Mouse (Mus musculus) stomach, embryonic 15.5 days (tissue): ENCODE data around the gene Cyp2u1. TPM values are rescaled to one million over a fixed set of nuclear protein-coding genes. Genes with fewer than 3 reads are reported as not detected.
A peak's percentile ranks its signal among the peaks of the same experiment; 100 is the strongest.
"Not testable (repeated sequence)": the region's sequence is repeated elsewhere in the genome, so short reads cannot be mapped to it uniquely, and the experiment has no call there.

Source experiments
- ATAC-seq: fragments of 200-750 bp; cut with Nextera tagmentation; 2 replicates; pipeline ENCODE4 v1.8.0; 2017; ENCODE audit warnings: low read depth, moderate number of reproducible peaks, moderate TSS enrichment; ENCODE audit not compliant: insufficient read depth, low FRiP score
- H3K27ac ChIP-seq: fragments of 300-500 bp; sonication (generic); 2 replicates; pipeline ENCODE4 v1.5.1; 2015; ENCODE audit warnings: mild to moderate bottlenecking, inconsistent platforms
- H3K27me3 ChIP-seq: fragments of 300-500 bp; sonication (generic); replicated peaks from 2 replicates; pipeline ENCODE4 v1.6.1; 2015; ENCODE audit warnings: inconsistent platforms
- H3K36me3 ChIP-seq: fragments of 300-500 bp; sonication (generic); 2 replicates; pipeline ENCODE4 v1.6.1; 2015; ENCODE audit warnings: inconsistent platforms
- H3K4me1 ChIP-seq: fragments of 300-500 bp; sonication (generic); 2 replicates; pipeline ENCODE4 v1.6.1; 2015; ENCODE audit warnings: inconsistent platforms
- H3K4me2 ChIP-seq: fragments of 300-500 bp; sonication (generic); 2 replicates; pipeline ENCODE4 v1.6.1; 2015; ENCODE audit warnings: mild to moderate bottlenecking, inconsistent platforms
- H3K4me3 ChIP-seq: fragments of 300-500 bp; sonication (generic); replicated peaks from 2 replicates; pipeline ENCODE4 v1.5.1; 2015; ENCODE audit warnings: inconsistent platforms
- H3K9ac ChIP-seq: fragments of 300-500 bp; sonication (generic); 2 replicates; pipeline ENCODE4 v1.6.1; 2015; ENCODE audit warnings: inconsistent platforms
- H3K9me3 ChIP-seq: fragments of 300-500 bp; sonication (generic); 2 replicates; pipeline ENCODE4 v1.6.1; 2016; ENCODE audit warnings: inconsistent platforms
- WGBS: fragments of 180-500 bp; shearing (Covaris S2); methylation state at CpG from one replicate; pipeline ENCODE4 v1.1.7; 2015; 5-methylcytosine and 5-hydroxymethylcytosine counted together
- polyA plus RNA-seq: library from polyadenylated mRNA; unstranded; fragments of >200 nt; fragmentation: Nextera tagmentation; extraction: Ambion mirVana; gene quantifications from 2 replicates; pipeline ENCODE4 v1.2.1, GENCODE M21; 2015

Cyp2u1 gene
- polyA plus RNA-seq: 2.1 and 2.4 TPM in 2 replicates

GRCm38 (mm10) chr3:131302452-131303319, at the start of gene Cyp2u1:
Gene Cyp2u1 (minus strand): TSS chr3:131303227.
- Histone ChIP-seq H3K4me3 (peak within 1 kb of the TSS; percentile 71), H3K27me3 (no peaks in the 10 kb centered on the region), H3K4me2 (peak within 1 kb of the TSS; percentile 100), H3K9me3 (no peaks in the 10 kb centered on the region), H3K36me3 (no peaks in the 10 kb centered on the region), H3K9ac (peak within 1 kb of the TSS; percentile 25; the same call in 1 of the 2 replicates), H3K4me1 (0 out of 2 replicates have a peak, but pooled peaks cover 5% of the 10 kb centered on the region), H3K27ac (no peak within 1 kb of the TSS)
- WGBS: under 1% methylated on average over 71 of the region's 71 CpGs
- ATAC-seq: peak; percentile 95

DNA sequence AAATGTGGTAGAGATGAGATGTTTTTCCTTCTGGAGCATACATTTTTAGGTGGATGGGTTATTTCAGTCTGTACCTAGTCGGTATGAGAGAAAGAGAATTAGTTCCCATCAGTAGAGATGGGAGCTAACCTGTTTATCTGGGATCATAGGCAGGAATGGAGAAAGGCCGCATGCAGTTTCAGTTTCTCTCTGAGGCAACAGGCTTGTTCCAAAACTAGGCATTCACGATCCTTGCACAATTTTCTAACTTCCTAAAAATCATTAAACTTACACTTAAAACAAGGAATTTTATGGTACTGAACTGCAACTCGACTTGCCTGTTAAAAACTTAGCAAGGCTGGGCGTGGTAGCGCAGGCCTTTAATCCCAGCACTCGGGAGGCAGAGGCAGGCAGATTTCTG, 47.5 kb upstream of the Cyp2u1 start:
- no peaks in the 10 kb centered on the region for H3K9me3 ChIP-seq
- H3K4me2 ChIP-seq: no peak overlapping the region
- no peak for ATAC-seq
- H3K27ac ChIP-seq: no peak overlapping the region
- peaks cover 4% of the 10 kb centered on the region; the same call in 1 of the 2 replicates for H3K4me1 ChIP-seq
- H3K4me3 ChIP-seq: no peak overlapping the region
- 87% methylated on average over 7 of the region's 7 CpGs for WGBS
- no peak overlapping the region for H3K9ac ChIP-seq
- no peaks in the 10 kb centered on the region for H3K27me3 ChIP-seq
- no peaks in the 10 kb centered on the region for H3K36me3 ChIP-seq

DNA sequence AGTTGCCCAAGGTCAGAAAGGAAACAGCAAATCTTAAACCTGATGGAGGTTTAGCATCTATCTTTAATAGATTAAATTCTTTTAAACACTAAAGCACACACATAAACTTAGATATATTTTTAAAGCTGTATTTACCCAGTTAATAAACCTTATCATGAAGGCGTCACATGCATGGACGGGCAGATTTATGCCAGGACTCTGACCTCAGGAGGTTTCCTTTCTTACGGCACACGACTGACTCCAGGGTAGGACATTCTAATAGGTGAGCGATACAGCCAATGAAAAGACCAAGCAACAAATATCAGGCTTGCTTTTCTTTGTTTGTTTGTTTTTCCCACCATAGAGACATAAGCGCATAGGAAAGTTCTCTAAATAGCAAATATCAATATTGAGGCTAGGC, 46.0 kb upstream of the Cyp2u1 start:
- peak overlapping the region; percentile 59; the same call in 1 of the 2 replicates for H3K27ac ChIP-seq
- peaks cover 4% of the 10 kb centered on the region; the same call in 1 of the 2 replicates for H3K4me1 ChIP-seq
- 0 out of 2 replicates have a peak overlapping the region, but pooled peaks have one; percentile 8 for H3K4me2 ChIP-seq
- H3K36me3 ChIP-seq: no peaks in the 10 kb centered on the region
- ATAC-seq: peak; percentile 52
- no peaks in the 10 kb centered on the region for H3K9me3 ChIP-seq
- H3K9ac ChIP-seq: no peak overlapping the region
- 57% methylated on average over 6 of the region's 6 CpGs for WGBS
- no peak overlapping the region for H3K4me3 ChIP-seq
- H3K27me3 ChIP-seq: no peaks in the 10 kb centered on the region

GRCm38 (mm10) chr3:131348579-131348950, 45.5 kb upstream of the Cyp2u1 start:
- H3K27me3 ChIP-seq: no peaks in the 10 kb centered on the region
- no peak overlapping the region for H3K4me3 ChIP-seq
- 57% methylated on average over 3 of the region's 3 CpGs for WGBS
- no peak overlapping the region for H3K9ac ChIP-seq
- H3K4me1 ChIP-seq: peaks cover 4% of the 10 kb centered on the region; the same call in 1 of the 2 replicates
- no peaks in the 10 kb centered on the region for H3K36me3 ChIP-seq
- no peaks in the 10 kb centered on the region for H3K9me3 ChIP-seq
- H3K27ac ChIP-seq: peak overlapping the region; percentile 59; the same call in 1 of the 2 replicates
- H3K4me2 ChIP-seq: no peak overlapping the region
- ATAC-seq: peak; percentile 33; the same call in 1 of the 2 replicates

DNA sequence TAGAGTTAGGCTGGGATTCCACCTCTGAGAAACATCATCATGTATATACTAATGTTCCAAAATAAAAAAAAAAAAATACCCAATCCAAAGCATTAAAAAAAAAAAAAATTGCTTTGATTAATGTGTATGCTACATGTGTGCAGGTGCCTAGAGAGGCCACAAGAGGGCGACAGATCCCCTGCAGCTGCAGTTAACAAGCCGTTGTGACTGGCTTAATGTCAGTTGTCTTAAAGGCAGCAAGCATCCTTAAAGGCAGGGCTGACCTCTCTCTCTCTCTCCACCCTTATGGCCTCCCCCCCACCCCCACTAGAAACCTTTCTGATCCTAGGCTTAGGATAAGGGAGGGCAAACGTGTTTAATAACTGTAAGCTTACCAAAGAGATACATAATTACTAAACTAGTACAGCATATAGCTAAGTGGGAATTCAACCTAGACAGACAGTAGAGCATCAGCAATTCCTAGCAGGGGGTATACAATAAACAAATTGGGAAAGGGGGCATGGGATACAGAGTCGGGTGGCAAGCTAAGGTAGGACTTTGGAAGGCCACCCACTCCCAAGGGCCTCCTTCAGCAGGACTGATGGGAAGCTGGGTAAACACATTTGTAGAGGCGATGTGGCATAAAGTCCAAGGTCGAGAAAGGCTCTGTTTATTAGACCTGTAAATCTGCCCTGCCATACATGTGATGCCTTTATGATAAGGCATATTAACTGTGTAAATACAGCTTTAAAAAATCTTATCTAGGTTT, 45.0 kb upstream of the Cyp2u1 start:
- 39% methylated on average over 6 of the region's 6 CpGs for WGBS
- ATAC-seq: peak; percentile 85
- Histone ChIP-seq H3K27ac (peak overlapping the region; percentile 59; the same call in 1 of the 2 replicates), H3K4me3 (no peak overlapping the region), H3K36me3 (no peaks in the 10 kb centered on the region), H3K9me3 (no peaks in the 10 kb centered on the region), H3K4me1 (peaks cover 4% of the 10 kb centered on the region; the same call in 1 of the 2 replicates), H3K27me3 (no peaks in the 10 kb centered on the region), H3K4me2 (no peak overlapping the region), H3K9ac (no peak overlapping the region)

- Histone ChIP-seq H3K9ac (no peak overlapping the region), H3K36me3 (no peaks in the 10 kb centered on the region), H3K27me3 (no peaks in the 10 kb centered on the region), H3K4me2 (no peak overlapping the region), H3K4me3 (no peak overlapping the region), H3K9me3 (no peaks in the 10 kb centered on the region), H3K4me1 (peaks cover 4% of the 10 kb centered on the region; the same call in 1 of the 2 replicates), H3K27ac (no peak overlapping the region)
- 90% methylated on average over 6 of the region's 6 CpGs for WGBS
- no peak for ATAC-seq
Measured at GRCm38 (mm10) chr3:131345903-131346302, 42.9 kb upstream of the Cyp2u1 start.

DNA sequence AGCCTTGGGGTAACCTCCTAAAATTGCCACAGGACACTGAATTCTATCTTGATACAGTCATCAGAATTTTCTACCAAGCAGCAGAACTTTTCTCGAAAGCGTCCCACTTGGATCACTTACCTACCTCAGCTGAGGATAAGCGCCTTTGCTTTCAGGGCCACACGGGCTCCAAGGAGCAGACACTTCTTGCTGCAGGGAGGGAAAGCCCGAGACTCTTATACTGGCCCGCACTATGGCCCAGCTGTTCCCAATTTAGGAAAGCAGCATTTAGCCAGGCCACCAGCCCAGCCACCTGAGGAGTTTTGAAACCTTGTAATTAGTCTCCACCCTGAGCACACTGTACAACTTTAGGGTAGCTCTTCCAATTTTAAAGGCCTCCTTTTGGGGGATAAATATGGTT, 40.3 kb upstream of the Cyp2u1 start:
- Histone ChIP-seq H3K27me3 (no peaks in the 10 kb centered on the region), H3K4me1 (no peaks in the 10 kb centered on the region), H3K9me3 (no peaks in the 10 kb centered on the region), H3K9ac (no peak overlapping the region), H3K27ac (no peak overlapping the region), H3K4me2 (no peak overlapping the region), H3K36me3 (no peaks in the 10 kb centered on the region), H3K4me3 (no peak overlapping the region)
- ATAC-seq: no peak
- WGBS: 80% methylated on average over 6 of the region's 6 CpGs

DNA sequence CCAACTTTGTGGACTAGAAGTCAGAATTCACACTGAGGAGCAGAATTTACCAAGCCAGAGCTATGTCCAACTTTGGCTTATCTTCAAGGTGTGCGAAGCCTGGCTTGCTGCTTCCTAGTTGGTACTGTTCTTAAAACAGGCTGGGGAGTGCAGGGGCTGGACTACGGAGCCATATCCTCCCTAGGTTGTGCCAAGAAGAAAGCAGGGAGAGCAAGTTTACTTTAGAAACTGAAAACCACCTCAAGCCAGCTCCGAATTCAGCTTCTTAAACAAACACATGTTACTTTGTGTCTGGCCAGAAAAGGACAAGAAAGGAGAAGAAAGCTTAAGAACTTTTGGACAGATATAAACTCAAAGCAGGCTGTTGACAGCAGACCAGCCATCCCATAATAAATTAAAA, 37.9 kb upstream of the Cyp2u1 start:
- WGBS: 36% methylated on average over 3 of the region's 3 CpGs
- ATAC-seq: no peak
- H3K27ac ChIP-seq: peak overlapping the region; percentile 2

DNA sequence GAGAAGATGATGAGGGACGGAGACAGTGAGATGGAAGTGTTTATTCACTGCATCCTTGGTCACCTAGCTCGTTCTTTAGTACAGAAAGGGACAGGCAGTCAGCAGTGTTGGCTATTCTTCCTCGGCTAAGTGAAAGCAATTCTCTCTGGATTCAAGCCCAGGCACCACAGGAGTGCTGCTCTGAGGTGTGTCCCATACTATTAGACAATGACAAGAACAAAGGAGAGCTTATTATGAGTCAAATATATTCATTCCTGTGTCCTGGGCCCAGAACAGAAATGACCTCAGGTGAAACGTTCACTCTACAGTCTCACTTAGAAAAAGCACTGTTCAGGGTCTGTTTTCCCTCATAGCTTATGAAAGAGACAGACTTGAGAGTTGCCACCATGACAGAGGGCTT, 36.3 kb upstream of the Cyp2u1 start:
- Histone ChIP-seq H3K9me3 (no peaks in the 10 kb centered on the region), H3K4me2 (no peak overlapping the region), H3K27me3 (no peaks in the 10 kb centered on the region), H3K27ac (no peak overlapping the region), H3K4me3 (no peak overlapping the region), H3K9ac (no peak overlapping the region), H3K36me3 (no peaks in the 10 kb centered on the region), H3K4me1 (0 out of 2 replicates have a peak, but pooled peaks cover 10% of the 10 kb centered on the region)
- no peak for ATAC-seq
- WGBS: 71% methylated on average over 4 of the region's 4 CpGs

More for the DNA sequence above, 37.9 kb upstream of the Cyp2u1 start:
- Histone ChIP-seq H3K4me2 (no peak overlapping the region), H3K9ac (no peak overlapping the region), H3K4me3 (no peak overlapping the region), H3K27me3 (no peaks in the 10 kb centered on the region), H3K36me3 (no peaks in the 10 kb centered on the region), H3K4me1 (no peaks in the 10 kb centered on the region), H3K9me3 (no peaks in the 10 kb centered on the region)

DNA sequence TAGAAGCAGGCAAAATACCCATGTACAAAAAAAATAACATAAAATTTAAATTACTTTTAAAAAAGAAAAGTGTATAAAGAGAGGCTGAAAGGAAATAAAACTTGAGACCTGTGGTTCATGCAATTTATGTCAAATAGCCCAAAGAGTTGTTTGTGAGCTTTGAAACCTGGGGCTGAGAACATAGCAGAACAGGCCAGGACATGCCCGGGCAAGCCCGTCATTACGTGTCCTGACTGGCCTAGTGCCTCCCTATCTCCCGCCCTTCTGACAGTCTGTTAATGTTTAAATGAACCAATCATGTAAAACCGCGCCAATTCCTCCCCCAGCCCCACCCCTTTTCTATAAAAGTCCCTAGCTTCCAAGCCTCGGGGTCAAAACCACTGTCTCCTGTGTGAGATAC, 34.7 kb upstream of the Cyp2u1 start:
- not testable (repeated sequence) for H3K9ac ChIP-seq, H3K36me3 ChIP-seq, ATAC-seq, H3K9me3 ChIP-seq, H3K4me3 ChIP-seq, H3K27me3 ChIP-seq, H3K4me2 ChIP-seq, H3K27ac ChIP-seq
- 94% methylated on average over 7 of the region's 7 CpGs for WGBS
- 0 out of 2 replicates have a peak, but pooled peaks cover 14% of the 10 kb centered on the region for H3K4me1 ChIP-seq

- H3K36me3 ChIP-seq: no peaks in the 10 kb centered on the region
- H3K27ac ChIP-seq: no peak overlapping the region
- no peaks in the 10 kb centered on the region for H3K27me3 ChIP-seq
- H3K4me3 ChIP-seq: no peak overlapping the region
- no peaks in the 10 kb centered on the region for H3K9me3 ChIP-seq
- ATAC-seq: no peak
- H3K4me1 ChIP-seq: 0 out of 2 replicates have a peak, but pooled peaks cover 14% of the 10 kb centered on the region
- no peak overlapping the region for H3K4me2 ChIP-seq
- 84% methylated on average over 8 of the region's 8 CpGs for WGBS
- no peak overlapping the region for H3K9ac ChIP-seq
Measured at GRCm38 (mm10) chr3:131336629-131337028, 33.6 kb upstream of the Cyp2u1 start.
